Mouse (Mus musculus): Measurements from ENCODE around the gene Filip1l. TPM values are rescaled to one million over a fixed set of nuclear protein-coding genes. Genes with fewer than 3 reads are reported as not detected.

The Filip1l gene
- polyA plus RNA-seq, 1 experiment = 6.9 TPM

- Histone ChIP-seq H3K27me3 (replicated peaks; ENCODE audit: control insufficient read depth, insufficient read depth, low read length) (no peaks in the 10 kb centered on the region), H3K4me1 (ENCODE audit: control insufficient read depth, insufficient read depth, low read length) (no peaks in the 10 kb centered on the region), H3K27ac (ENCODE audit: insufficient read depth, low read depth, low read length) (no peak overlapping the region), H3K36me3 (ENCODE audit: control insufficient read depth, insufficient read depth, low read length) (no peaks in the 10 kb centered on the region), H3K4me3 (ENCODE audit: insufficient read depth, low read depth, low read length) (no peak overlapping the region)
- TF ChIP-seq CTCF (conservative IDR thresholded peaks at IDR 0.05; ENCODE audit: insufficient read depth, insufficient read length, low read depth, low read length) = no peak
- TF ChIP-seq POLR2A (IDR thresholded peaks at IDR 0.05; ENCODE audit: low read depth, low read length) = no peak
- DNase-seq = no peak
- WGBS = 86% methylated on average over 5 of the region's 5 CpGs
Measured at GRCm38 (mm10) chr16:57525046-57525445, 172.2 kb downstream of the Filip1l start.

- TF ChIP-seq POLR2A (IDR thresholded peaks at IDR 0.05; ENCODE audit: low read depth, low read length) = no peak
- no peak for TF ChIP-seq CTCF (conservative IDR thresholded peaks at IDR 0.05; ENCODE audit: insufficient read depth, insufficient read length, low read depth, low read length)
- Histone ChIP-seq H3K27me3 (replicated peaks; ENCODE audit: control insufficient read depth, insufficient read depth, low read length) (no peaks in the 10 kb centered on the region), H3K4me1 (ENCODE audit: control insufficient read depth, insufficient read depth, low read length) (no peaks in the 10 kb centered on the region), H3K27ac (ENCODE audit: insufficient read depth, low read depth, low read length) (no peak overlapping the region), H3K36me3 (ENCODE audit: control insufficient read depth, insufficient read depth, low read length) (no peaks in the 10 kb centered on the region), H3K4me3 (ENCODE audit: insufficient read depth, low read depth, low read length) (no peak overlapping the region)
- DNase-seq = no peak
- WGBS = 75% methylated on average over 4 of the region's 4 CpGs
Measured at GRCm38 (mm10) chr16:57525476-57525875, 172.6 kb downstream of the Filip1l start.

DNA sequence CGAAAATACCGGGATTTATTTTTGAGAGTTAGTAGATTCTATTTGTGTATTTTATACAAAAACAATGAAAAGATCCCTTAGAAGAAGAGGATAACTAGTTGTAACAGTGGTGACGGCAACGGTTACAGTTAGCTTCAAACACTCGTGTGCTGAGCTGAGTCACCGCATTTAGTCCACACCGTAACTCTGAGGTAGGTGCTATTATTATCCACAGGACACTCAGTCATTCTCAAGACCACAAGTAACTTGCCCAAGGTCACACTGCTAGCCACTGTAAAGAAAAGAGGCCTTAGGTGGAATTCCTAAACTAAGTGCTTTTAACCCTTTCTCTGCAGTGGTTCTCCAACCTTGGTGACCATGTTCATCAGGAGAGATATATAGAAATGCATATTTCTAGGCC, 174.0 kb downstream of the Filip1l start:
- H3K36me3 ChIP-seq (ENCODE audit: control insufficient read depth, insufficient read depth, low read length) = no peaks in the 10 kb centered on the region
- no peak for TF ChIP-seq CTCF (conservative IDR thresholded peaks at IDR 0.05; ENCODE audit: insufficient read depth, insufficient read length, low read depth, low read length)
- TF ChIP-seq POLR2A (IDR thresholded peaks at IDR 0.05; ENCODE audit: low read depth, low read length) = no peak
- no peaks in the 10 kb centered on the region for H3K4me1 ChIP-seq (ENCODE audit: control insufficient read depth, insufficient read depth, low read length)
- no peak for DNase-seq
- no peak overlapping the region for H3K4me3 ChIP-seq (ENCODE audit: insufficient read depth, low read depth, low read length)
- H3K27me3 ChIP-seq (replicated peaks; ENCODE audit: control insufficient read depth, insufficient read depth, low read length) = no peaks in the 10 kb centered on the region
- WGBS = 92% methylated on average over 7 of the region's 7 CpGs
- no peak overlapping the region for H3K27ac ChIP-seq (ENCODE audit: insufficient read depth, low read depth, low read length)

DNA sequence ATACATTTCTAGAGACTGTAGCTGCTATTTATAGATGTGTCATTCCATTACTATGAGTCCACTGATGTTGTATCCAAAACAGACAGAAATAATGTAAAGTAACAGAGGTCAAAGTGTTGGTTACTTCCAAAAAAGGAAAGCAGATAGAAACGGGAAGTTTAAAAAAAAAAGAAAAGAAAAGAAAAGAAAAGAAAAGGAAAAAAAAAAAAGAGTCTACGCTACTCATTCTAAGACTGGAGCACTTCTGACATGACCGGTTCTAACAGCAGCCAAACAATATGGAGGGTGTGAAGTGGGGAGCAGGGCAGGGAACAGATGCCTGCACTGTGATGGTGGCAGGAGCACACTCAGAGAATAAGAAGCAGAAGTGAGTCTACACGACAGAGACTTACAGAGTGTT, 175.6 kb downstream of the Filip1l start:
- H3K27me3 ChIP-seq (replicated peaks; ENCODE audit: control insufficient read depth, insufficient read depth, low read length) = no peaks in the 10 kb centered on the region
- no peak overlapping the region for H3K27ac ChIP-seq (ENCODE audit: insufficient read depth, low read depth, low read length)
- H3K36me3 ChIP-seq (ENCODE audit: control insufficient read depth, insufficient read depth, low read length) = no peaks in the 10 kb centered on the region
- no peak for DNase-seq
- 66% methylated on average over 4 of the region's 4 CpGs for WGBS
- H3K4me1 ChIP-seq (ENCODE audit: control insufficient read depth, insufficient read depth, low read length) = no peaks in the 10 kb centered on the region
- TF ChIP-seq POLR2A (IDR thresholded peaks at IDR 0.05; ENCODE audit: low read depth, low read length) (no peak), CTCF (conservative IDR thresholded peaks at IDR 0.05; ENCODE audit: insufficient read depth, insufficient read length, low read depth, low read length) (no peak)
- H3K4me3 ChIP-seq (ENCODE audit: insufficient read depth, low read depth, low read length) = no peak overlapping the region

DNA sequence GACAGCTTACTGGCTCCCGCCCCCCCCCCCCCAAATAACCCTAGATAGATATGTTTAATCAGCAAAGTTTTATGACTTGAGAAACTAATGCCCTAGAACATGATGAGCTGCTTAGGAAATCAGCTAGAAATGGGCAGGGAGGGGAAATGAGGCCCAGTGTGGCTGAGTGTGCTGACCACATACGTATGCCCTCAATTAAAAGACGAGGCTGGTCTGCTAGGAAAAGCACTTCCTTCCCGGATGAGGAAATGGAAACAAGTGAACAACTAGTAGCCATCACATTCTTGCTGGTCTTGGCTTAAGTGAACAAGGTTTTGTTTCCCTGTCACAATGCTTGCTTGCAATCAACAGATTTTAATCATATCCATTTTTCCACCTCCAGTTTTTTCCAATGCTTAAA, 177.7 kb downstream of the Filip1l start:
- no peak overlapping the region for H3K27ac ChIP-seq (ENCODE audit: insufficient read depth, low read depth, low read length)

DNA sequence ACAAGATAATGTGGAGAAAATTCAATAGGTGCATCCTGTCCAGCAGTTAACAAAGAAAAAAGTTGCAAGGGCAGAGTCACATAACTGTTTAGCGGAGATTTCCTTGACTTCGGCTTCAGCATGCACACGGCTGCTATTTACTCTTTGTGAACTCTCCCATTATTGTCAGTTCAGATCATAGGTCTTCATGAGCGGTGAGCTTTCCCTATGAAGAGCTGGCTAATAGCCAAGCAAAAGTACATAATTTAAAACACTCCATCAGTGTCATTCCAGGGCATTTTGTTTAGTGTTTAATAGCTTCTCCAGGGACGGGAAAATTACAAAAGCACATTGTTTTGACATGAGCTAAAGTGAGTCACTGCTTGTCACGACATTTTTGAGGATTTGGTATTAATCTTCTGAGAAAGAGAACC, 179.2 kb downstream of the Filip1l start:
- H3K27me3 ChIP-seq (replicated peaks; ENCODE audit: control insufficient read depth, insufficient read depth, low read length) = no peaks in the 10 kb centered on the region
- WGBS = 53% methylated on average over 6 of the region's 6 CpGs
- no peaks in the 10 kb centered on the region for H3K36me3 ChIP-seq (ENCODE audit: control insufficient read depth, insufficient read depth, low read length)
- H3K4me1 ChIP-seq (ENCODE audit: control insufficient read depth, insufficient read depth, low read length) = no peaks in the 10 kb centered on the region
- DNase-seq = no peak
- TF ChIP-seq POLR2A (IDR thresholded peaks at IDR 0.05; ENCODE audit: low read depth, low read length) (no peak), CTCF (conservative IDR thresholded peaks at IDR 0.05; ENCODE audit: insufficient read depth, insufficient read length, low read depth, low read length) (no peak)
- no peak overlapping the region for H3K4me3 ChIP-seq (ENCODE audit: insufficient read depth, low read depth, low read length)
- no peak overlapping the region for H3K27ac ChIP-seq (ENCODE audit: insufficient read depth, low read depth, low read length)

More for the DNA sequence above, 177.7 kb downstream of the Filip1l start:
- Histone ChIP-seq H3K4me3 (ENCODE audit: insufficient read depth, low read depth, low read length) (no peak overlapping the region), H3K36me3 (ENCODE audit: control insufficient read depth, insufficient read depth, low read length) (no peaks in the 10 kb centered on the region), H3K4me1 (ENCODE audit: control insufficient read depth, insufficient read depth, low read length) (no peaks in the 10 kb centered on the region), H3K27me3 (replicated peaks; ENCODE audit: control insufficient read depth, insufficient read depth, low read length) (no peaks in the 10 kb centered on the region)
- TF ChIP-seq CTCF (conservative IDR thresholded peaks at IDR 0.05; ENCODE audit: insufficient read depth, insufficient read length, low read depth, low read length) (no peak), POLR2A (IDR thresholded peaks at IDR 0.05; ENCODE audit: low read depth, low read length) (no peak)
- DNase-seq = no peak
- WGBS = 79% methylated on average over 4 of the region's 4 CpGs

DNA sequence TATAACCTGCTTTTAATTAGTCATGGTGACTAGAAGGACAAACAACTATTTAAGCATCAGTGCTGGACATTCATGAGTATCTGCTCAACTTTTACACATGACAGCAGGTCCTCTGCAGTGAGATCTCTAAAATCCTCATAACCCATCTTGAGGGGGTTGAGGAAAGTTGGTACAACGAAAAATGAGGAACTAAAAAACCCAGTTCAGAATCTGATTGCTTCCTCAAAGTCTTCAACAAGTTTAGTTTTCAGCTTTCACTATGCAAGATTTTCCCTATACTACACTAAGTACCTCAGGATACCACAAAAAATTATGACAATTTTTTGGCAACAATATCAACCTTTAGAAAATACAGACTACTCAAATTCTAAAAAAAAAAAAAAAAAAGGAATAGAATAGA, 181.5 kb downstream of the Filip1l start:
- TF ChIP-seq POLR2A (IDR thresholded peaks at IDR 0.05; ENCODE audit: low read depth, low read length) (no peak), CTCF (conservative IDR thresholded peaks at IDR 0.05; ENCODE audit: insufficient read depth, insufficient read length, low read depth, low read length) (no peak)

GRCm38 (mm10) chr16:57534811-57535210, 181.9 kb downstream of the Filip1l start:
- TF ChIP-seq POLR2A (IDR thresholded peaks at IDR 0.05; ENCODE audit: low read depth, low read length) (no peak), CTCF (conservative IDR thresholded peaks at IDR 0.05; ENCODE audit: insufficient read depth, insufficient read length, low read depth, low read length) (no peak)
- Histone ChIP-seq H3K27me3 (replicated peaks; ENCODE audit: control insufficient read depth, insufficient read depth, low read length) (no peaks in the 10 kb centered on the region), H3K27ac (ENCODE audit: insufficient read depth, low read depth, low read length) (no peak overlapping the region), H3K4me1 (ENCODE audit: control insufficient read depth, insufficient read depth, low read length) (no peaks in the 10 kb centered on the region), H3K4me3 (ENCODE audit: insufficient read depth, low read depth, low read length) (no peak overlapping the region), H3K36me3 (ENCODE audit: control insufficient read depth, insufficient read depth, low read length) (no peaks in the 10 kb centered on the region)
- DNase-seq = no peak
- 60% methylated on average over 1 of the region's 1 CpGs for WGBS

More for the DNA sequence above, 181.5 kb downstream of the Filip1l start:
- H3K27me3 ChIP-seq (replicated peaks; ENCODE audit: control insufficient read depth, insufficient read depth, low read length) = no peaks in the 10 kb centered on the region
- 87% methylated on average over 1 of the region's 1 CpGs for WGBS
- no peak overlapping the region for H3K27ac ChIP-seq (ENCODE audit: insufficient read depth, low read depth, low read length)
- no peak overlapping the region for H3K4me3 ChIP-seq (ENCODE audit: insufficient read depth, low read depth, low read length)
- no peak for DNase-seq
- H3K36me3 ChIP-seq (ENCODE audit: control insufficient read depth, insufficient read depth, low read length) = no peaks in the 10 kb centered on the region
- H3K4me1 ChIP-seq (ENCODE audit: control insufficient read depth, insufficient read depth, low read length) = no peaks in the 10 kb centered on the region

Data from kidney, adult 2 months (tissue).